ENCODE assay signal across 9 mouse cellular contexts in the genomic region with DNA sequence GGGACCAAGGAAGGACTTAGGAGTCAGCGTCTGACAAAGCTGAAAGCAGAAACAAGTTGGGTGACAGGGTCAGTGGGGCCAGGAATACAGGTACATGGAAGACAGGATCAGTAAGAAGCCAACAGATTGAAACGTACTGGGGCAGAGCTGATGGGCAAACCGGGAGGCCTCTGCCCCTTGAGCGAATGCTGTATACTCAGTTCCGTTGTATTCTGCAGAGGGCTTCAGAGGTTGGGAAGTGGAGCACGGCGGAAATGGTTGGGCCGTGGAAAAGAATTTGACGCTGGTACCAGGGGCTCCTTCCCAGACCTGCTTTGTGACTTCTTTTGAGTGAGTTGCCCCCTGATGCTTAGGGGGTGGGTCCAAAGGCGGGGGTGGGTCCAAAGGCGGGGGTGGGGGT. TPM values are rescaled to one million over a fixed set of nuclear protein-coding genes. Genes with fewer than 3 reads are reported as not detected.
DNase-seq lines count a peak whose midpoint lies in the region; ATAC-seq and TF ChIP-seq lines count a peak whose summit lies in the region.
"Had no signal": no experiment of that assay in that cellular context is flagged by ENCODE, and none has a peak within 500 bp of the region (broad histone marks: within the 10 kb centered on the region; RNA-seq: fewer than 3 reads in every experiment).

No protein-coding gene starts in this region.

- no peaks in the 10 kb centered on the region for H3K27me3 ChIP-seq in heart, adult 2 months (ENCODE audit: control insufficient read depth, insufficient read depth, low read length)
- no peaks in the 10 kb centered on the region for H3K27me3 ChIP-seq in E14TG2a.4 (ENCODE audit: insufficient read depth, low read length)
- H3K27me3 ChIP-seq in forebrain, postnatal 0 days (ENCODE audit: insufficient read depth, low read length) = no peaks in the 10 kb centered on the region
- peaks cover 5% of the 10 kb centered on the region; the same call in 1 of the 2 replicates for H3K27me3 ChIP-seq in liver, embryonic 16.5 days (ENCODE audit: control insufficient read depth, insufficient read depth, low read depth, low read length)

- peak overlapping the region; percentile 49 for H3K4me2 ChIP-seq in forebrain, postnatal 0 days (ENCODE audit: low read depth)
- peak overlapping the region; percentile 81 for H3K4me2 ChIP-seq in liver, embryonic 16.5 days (ENCODE audit: low read depth, low read length)

- no peaks in the 10 kb centered on the region for H3K4me1 ChIP-seq in heart, adult 2 months (ENCODE audit: control insufficient read depth, insufficient read depth, low read length)
- H3K4me1 ChIP-seq in E14TG2a.4 (replicated peaks; ENCODE audit: low read depth, low read length) = peaks cover 57% of the 10 kb centered on the region
- no peaks in the 10 kb centered on the region for H3K4me1 ChIP-seq in forebrain, postnatal 0 days (ENCODE audit: insufficient read depth)
- H3K4me1 ChIP-seq in liver, embryonic 16.5 days (ENCODE audit: control insufficient read depth, low read depth, low read length) = peaks cover 9% of the 10 kb centered on the region

- H3K27ac ChIP-seq in heart, adult 2 months = no peak overlapping the region
- no peak overlapping the region for H3K27ac ChIP-seq in forebrain, postnatal 0 days (ENCODE audit: low read depth, low read length)
- H3K27ac ChIP-seq in liver, embryonic 16.5 days (ENCODE audit: low read length) = no peak overlapping the region

- H3K9me3 ChIP-seq in E14TG2a.4 (ENCODE audit: low read length) = peaks cover 8% of the 10 kb centered on the region
- 0 out of 2 replicates have a peak, but pooled peaks cover 3% of the 10 kb centered on the region for H3K9me3 ChIP-seq in forebrain, postnatal 0 days (ENCODE audit: low read length)
- no peaks in the 10 kb centered on the region for H3K9me3 ChIP-seq in liver, embryonic 16.5 days (replicated peaks; ENCODE audit: control insufficient read depth, low read length)

- H3K36me3 ChIP-seq in heart, adult 2 months (ENCODE audit: control insufficient read depth, insufficient read depth, low read length) = no peaks in the 10 kb centered on the region
- H3K36me3 ChIP-seq in E14TG2a.4 (ENCODE audit: insufficient read depth, low read length) = peaks cover 21% of the 10 kb centered on the region
- H3K36me3 ChIP-seq in forebrain, postnatal 0 days (ENCODE audit: insufficient read depth) = no peaks in the 10 kb centered on the region; the same call in 1 of the 2 replicates
- H3K36me3 ChIP-seq in liver, embryonic 16.5 days (ENCODE audit: control insufficient read depth, insufficient read depth) = no peaks in the 10 kb centered on the region

- no peak for TF ChIP-seq POLR2A in heart, adult 2 months (IDR thresholded peaks at IDR 0.05; ENCODE audit: insufficient read depth, low read depth, low read length)

- no peak for TF ChIP-seq CTCF in heart, adult 2 months (IDR thresholded peaks at IDR 0.05)
- TF ChIP-seq CTCF in E14TG2a.4 (conservative IDR thresholded peaks at IDR 0.05; ENCODE audit: low read length) = no peak
- no peak for TF ChIP-seq CTCF in forebrain, postnatal 0 days (IDR thresholded peaks at IDR 0.05; ENCODE audit: low read depth)

- DNase-seq in heart, adult 2 months = no peak
- DNase-seq in heart, postnatal 4 days = no peak
- DNase-seq in forebrain, postnatal 0 days = no peak
- DNase-seq in frontal cortex, postnatal 36 days (ENCODE audit: low spot score in 2 of 2) = no peak
- no peak for DNase-seq in B cell, adult 2 months

- WGBS in heart, adult 2 months = 32% methylated on average over 11 of the region's 11 CpGs
- WGBS in forebrain, postnatal 0 days = 8% methylated on average over 11 of the region's 11 CpGs
- 12% methylated on average over 11 of the region's 11 CpGs for WGBS in liver, embryonic 16.5 days (ENCODE audit: insufficient replicate concordance)

- peak overlapping the region; percentile 24 for H3K4me3 ChIP-seq in heart, adult 2 months
- H3K4me3 ChIP-seq in E14TG2a.4 (replicated peaks; ENCODE audit: low read length) = peak overlapping the region; percentile 81
- H3K4me3 ChIP-seq in forebrain, postnatal 0 days (ENCODE audit: low read depth, low read length) = peak overlapping the region; percentile 32
- peak overlapping the region; percentile 58 for H3K4me3 ChIP-seq in liver, embryonic 16.5 days (ENCODE audit: low read depth, low read length)

- H3K9ac ChIP-seq in heart, adult 2 months (ENCODE audit: low read depth, low read length) = no peak overlapping the region
- H3K9ac ChIP-seq in forebrain, postnatal 0 days = 0 out of 2 replicates have a peak overlapping the region, but pooled peaks have one; percentile 31
- H3K9ac ChIP-seq in liver, embryonic 16.5 days (ENCODE audit: low read depth, low read length) = no peak overlapping the region

- TF ChIP-seq EP300 in heart, adult 2 months (IDR thresholded peaks at IDR 0.05; ENCODE audit: insufficient read depth, low read depth, low read length) = no peak

- no peak for ATAC-seq in forebrain, postnatal 0 days
- ATAC-seq in liver, embryonic 16.5 days (ENCODE audit: low read depth) = no peak; the same call in 1 of the 2 replicates
- ATAC-seq in frontal cortex, adult (ENCODE audit: low TSS enrichment) = no peak

- intact Hi-C loops in heart, adult 2 months (cut with DNase I) = no loop called here

- no peaks in the 10 kb centered on the region for H3K79me2 ChIP-seq in heart, adult 2 months (replicated peaks; ENCODE audit: control insufficient read depth, insufficient read depth, low read length)

RNA-seq across cellular contexts. Expression of a gene that starts 8.4 kb away (rescaled TPM):
- total RNA-seq in heart, adult 2 months (2021) = 10 to 100 TPM; 47.8 to 57.3 TPM
- 36.3 and 51.9 TPM in 2 replicates for polyA plus RNA-seq in heart, adult 2 months (2012; rRNA removed)
- total RNA-seq in heart, postnatal 4 days (2021) = 10 to 100 TPM; 44.5 to 45.9 TPM
- 48.6 and 78.0 TPM in 2 replicates for total RNA-seq in forebrain, postnatal 0 days (2014; rRNA removed)
- polyA plus RNA-seq in forebrain, postnatal 0 days (2015; fragmentation: Nextera tagmentation; extraction: Ambion mirVana) = 101 and 119 TPM in 2 replicates
- 73.3 and 73.7 TPM in 2 replicates for polyA plus RNA-seq in liver, embryonic 16.5 days (2015; fragmentation: Nextera tagmentation; extraction: Ambion mirVana)

RNA-seq across cellular contexts. Expression of a gene that starts 8.6 kb away (rescaled TPM):
- total RNA-seq in heart, adult 2 months (2021) = 10 to 100 TPM; 13.7 to 14.2 TPM
- polyA plus RNA-seq in heart, adult 2 months (2012; rRNA removed) = 18.5 and 20.2 TPM in 2 replicates
- total RNA-seq in heart, postnatal 4 days (2021) = 10 to 100 TPM; 19.3 to 19.9 TPM
- total RNA-seq in forebrain, postnatal 0 days (2014; rRNA removed) = 12.6 and 15.1 TPM in 2 replicates
- polyA plus RNA-seq in forebrain, postnatal 0 days (2015; fragmentation: Nextera tagmentation; extraction: Ambion mirVana) = 14.3 and 16.1 TPM in 2 replicates
- 10.5 and 11.2 TPM in 2 replicates for polyA plus RNA-seq in liver, embryonic 16.5 days (2015; fragmentation: Nextera tagmentation; extraction: Ambion mirVana)

RNA-seq across cellular contexts. Expression of a gene that starts 16.6 kb away (rescaled TPM):
- under 1 TPM; 0.37 to 0.57 TPM for total RNA-seq in heart, adult 2 months (2021)
- 1.7 and 2.0 TPM in 2 replicates for polyA plus RNA-seq in heart, adult 2 months (2012; rRNA removed)
- total RNA-seq in heart, postnatal 4 days (2021) = 1 to 10 TPM; 2.6 to 4.2 TPM
- 2.8 and 4.6 TPM in 2 replicates for total RNA-seq in forebrain, postnatal 0 days (2014; rRNA removed)
- 4.2 and 4.5 TPM in 2 replicates for polyA plus RNA-seq in forebrain, postnatal 0 days (2015; fragmentation: Nextera tagmentation; extraction: Ambion mirVana)
- polyA plus RNA-seq in liver, embryonic 16.5 days (2015; fragmentation: Nextera tagmentation; extraction: Ambion mirVana) = 1.0 and 1.3 TPM in 2 replicates

RNA-seq across cellular contexts. Expression of a gene that starts 22.8 kb away (rescaled TPM):
- total RNA-seq in heart, adult 2 months (2021) = not detected
- not detected in 2 replicates for polyA plus RNA-seq in heart, adult 2 months (2012; rRNA removed)
- total RNA-seq in heart, postnatal 4 days (2021) = not detected
- total RNA-seq in forebrain, postnatal 0 days (2014; rRNA removed) = not detected in 2 replicates
- 0.59 and 0.98 TPM in 2 replicates for polyA plus RNA-seq in forebrain, postnatal 0 days (2015; fragmentation: Nextera tagmentation; extraction: Ambion mirVana)
- not detected in 2 replicates for polyA plus RNA-seq in liver, embryonic 16.5 days (2015; fragmentation: Nextera tagmentation; extraction: Ambion mirVana)
- polyA plus RNA-seq: gonadal fat pad, adult 2 months had no signal

RNA-seq across cellular contexts. Expression of a gene that starts 33.3 kb away (rescaled TPM):
- total RNA-seq in heart, adult 2 months (2021) = 10 to 100 TPM; 78.8 to 92.3 TPM
- 82.9 and 103 TPM in 2 replicates for polyA plus RNA-seq in heart, adult 2 months (2012; rRNA removed)
- total RNA-seq in heart, postnatal 4 days (2021) = 10 to 100 TPM; 56.4 to 58.3 TPM
- total RNA-seq in forebrain, postnatal 0 days (2014; rRNA removed) = 49.6 and 58.1 TPM in 2 replicates
- 105 and 106 TPM in 2 replicates for polyA plus RNA-seq in forebrain, postnatal 0 days (2015; fragmentation: Nextera tagmentation; extraction: Ambion mirVana)
- 24.1 and 28.0 TPM in 2 replicates for polyA plus RNA-seq in liver, embryonic 16.5 days (2015; fragmentation: Nextera tagmentation; extraction: Ambion mirVana)

Comparison
In these comparisons a context has a peak if more than half of its experiments do, and no peak if none do; other contexts are left out.
1. H3K4me3 ChIP-seq: peak in every context shown above with its lines; median percentile 81 in E14TG2a.4; 58 in liver, embryonic 16.5 days; 32 in forebrain, postnatal 0 days; 24 in heart, adult 2 months.